Mouse (Mus musculus) neural tube, embryonic 15.5 days (tissue): ENCODE measurements around the gene Tsfm. TPM values are rescaled to one million over a fixed set of nuclear protein-coding genes. Genes with fewer than 3 reads are reported as not detected.

Source experiments
- ATAC-seq: fragments of 200-750 bp; cut with Nextera tagmentation; 2 replicates; pipeline ENCODE4 v1.8.0; 2017; ENCODE audit warnings: mild to moderate bottlenecking, moderate TSS enrichment, moderate library complexity; ENCODE audit not compliant: low FRiP score
- H3K27ac ChIP-seq: fragments of 300-500 bp; sonication (generic); replicated peaks from 2 replicates; pipeline ENCODE4 v1.5.1; 2015; ENCODE audit warnings: mild to moderate bottlenecking, inconsistent platforms
- H3K27me3 ChIP-seq: fragments of 300-500 bp; sonication (generic); replicated peaks from 2 replicates; pipeline ENCODE4 v1.6.1; 2015; ENCODE audit warnings: inconsistent platforms
- H3K36me3 ChIP-seq: fragments of 300-500 bp; sonication (generic); 2 replicates; pipeline ENCODE4 v1.6.1; 2015; ENCODE audit warnings: inconsistent platforms
- H3K4me1 ChIP-seq: fragments of 300-500 bp; sonication (generic); 2 replicates; pipeline ENCODE4 v1.6.1; 2015; ENCODE audit warnings: inconsistent platforms
- H3K4me2 ChIP-seq: fragments of 300-500 bp; sonication (generic); 2 replicates; pipeline ENCODE4 v1.6.1; 2015; ENCODE audit warnings: inconsistent platforms, mild to moderate bottlenecking, moderate library complexity
- H3K4me3 ChIP-seq: fragments of 300-500 bp; sonication (generic); replicated peaks from 2 replicates; pipeline ENCODE4 v1.5.1; 2015; ENCODE audit warnings: mild to moderate bottlenecking, inconsistent platforms
- H3K9ac ChIP-seq: fragments of 300-500 bp; sonication (generic); replicated peaks from 2 replicates; pipeline ENCODE4 v1.6.1; 2015; ENCODE audit warnings: mild to moderate bottlenecking, inconsistent platforms
- H3K9me3 ChIP-seq: fragments of 300-500 bp; sonication (generic); replicated peaks from 2 replicates; pipeline ENCODE4 v1.6.1; 2016; ENCODE audit warnings: inconsistent platforms
- WGBS: fragments of 180-500 bp; shearing (Covaris S2); methylation state at CpG from one replicate; pipeline ENCODE4 v1.1.7; 2015; ENCODE audit warnings: mixed read lengths; 5-methylcytosine and 5-hydroxymethylcytosine counted together
- polyA plus RNA-seq: library from polyadenylated mRNA; unstranded; fragments of >200 nt; fragmentation: Nextera tagmentation; extraction: Ambion mirVana; gene quantifications from 2 replicates; pipeline ENCODE4 v1.2.1, GENCODE M21; 2015

Gene Tsfm
- polyA plus RNA-seq, 1 experiment from 2014 or later: 66.6 TPM

DNA sequence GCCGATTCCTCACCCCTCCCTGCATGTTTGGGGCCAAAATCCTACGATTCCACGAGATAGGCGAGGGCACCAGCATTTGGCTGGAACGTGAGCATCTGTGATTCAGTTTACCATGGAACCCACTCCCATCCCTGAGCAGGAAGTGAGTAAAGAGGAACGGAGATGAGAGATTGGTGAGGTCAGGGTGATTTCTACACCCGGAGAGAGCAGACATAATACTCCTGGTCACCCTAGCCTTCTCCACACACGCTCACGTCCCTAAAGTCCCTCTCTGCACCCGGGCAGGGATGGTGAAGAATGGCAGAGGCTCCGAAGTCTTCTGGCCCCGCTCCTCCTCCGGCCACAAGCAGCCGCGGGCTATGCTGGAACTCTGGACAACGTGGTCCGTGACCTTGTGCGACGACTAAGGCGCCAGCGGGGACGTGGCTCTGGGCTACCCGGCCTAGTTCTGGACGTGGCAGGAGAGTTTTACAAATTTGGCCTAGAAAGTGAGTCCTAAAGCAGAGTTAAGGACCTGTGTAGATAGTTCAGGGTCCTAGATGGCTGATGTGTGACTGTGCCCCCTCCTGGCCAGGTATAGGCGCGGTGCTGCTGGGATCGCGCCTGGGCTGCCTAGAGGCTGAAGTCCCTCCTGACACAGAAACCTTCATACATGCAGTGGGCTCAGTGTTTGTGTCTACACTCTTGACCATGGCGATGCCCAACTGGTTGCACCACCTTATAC is 18.9 kb upstream of the Tsfm start:
- H3K36me3 ChIP-seq: peaks cover 21% of the 10 kb centered on the region
- H3K4me2 ChIP-seq: peak overlapping the region; percentile 4
- peaks cover 57% of the 10 kb centered on the region for H3K27me3 ChIP-seq
- H3K9me3 ChIP-seq: no peaks in the 10 kb centered on the region
- no peak overlapping the region for H3K4me3 ChIP-seq
- H3K27ac ChIP-seq: no peak overlapping the region
- H3K4me1 ChIP-seq: peaks cover 12% of the 10 kb centered on the region
- WGBS: 2% methylated on average over 29 of the region's 29 CpGs
- H3K9ac ChIP-seq: no peak overlapping the region; the same call in 1 of the 2 replicates
- ATAC-seq: no peak

DNA sequence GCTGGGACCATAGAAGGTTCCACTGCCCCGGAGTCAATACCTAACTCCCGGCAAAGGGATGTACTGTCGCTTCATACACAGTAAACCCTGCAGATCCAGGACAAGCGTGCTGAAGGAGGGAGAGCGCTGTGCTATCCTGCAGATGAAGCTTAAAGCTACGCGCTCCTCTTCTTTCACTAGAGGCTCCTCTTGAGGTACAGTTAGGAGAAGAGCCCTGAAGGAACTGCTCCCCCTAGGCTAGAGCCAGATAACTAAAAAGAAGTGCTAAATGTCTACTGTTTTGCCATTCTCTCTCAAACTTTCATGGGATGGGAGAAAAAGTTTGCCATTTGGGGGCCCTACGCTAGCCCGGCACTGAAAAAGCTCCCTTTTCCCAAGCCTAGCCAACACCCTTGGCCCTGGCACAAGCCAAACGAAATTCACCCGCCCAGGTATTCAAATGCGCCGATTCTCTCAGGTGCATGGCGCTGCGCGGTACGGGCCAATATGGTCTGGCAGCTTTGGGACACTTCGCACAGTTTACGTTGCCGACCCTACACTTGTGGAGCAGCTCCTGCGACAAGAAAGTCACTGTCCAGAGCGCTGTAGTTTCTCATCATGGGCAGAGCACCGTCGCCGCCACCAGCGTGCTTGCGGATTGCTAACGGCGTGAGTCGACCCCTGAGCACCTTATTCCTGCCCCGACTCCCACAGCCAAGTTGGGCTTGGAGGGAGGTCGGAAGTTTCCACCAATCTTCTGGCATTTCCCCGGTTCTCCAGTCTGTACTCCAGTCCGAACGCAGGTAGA is 18.2 kb upstream of the Tsfm start:
- Histone ChIP-seq H3K36me3 (peaks cover 21% of the 10 kb centered on the region; the same call in 1 of the 2 replicates), H3K4me3 (0 out of 2 replicates have a peak overlapping the region, but pooled peaks have one; percentile 1), H3K9me3 (no peaks in the 10 kb centered on the region), H3K4me1 (peaks cover 11% of the 10 kb centered on the region), H3K9ac (no peak overlapping the region; the same call in 1 of the 2 replicates), H3K27me3 (peaks cover 57% of the 10 kb centered on the region), H3K27ac (no peak overlapping the region), H3K4me2 (peak overlapping the region; percentile 4)
- 4% methylated on average over 35 of the region's 35 CpGs for WGBS
- no peak for ATAC-seq

- no peak for ATAC-seq
- Histone ChIP-seq H3K27me3 (peaks cover 57% of the 10 kb centered on the region), H3K9ac (no peak within 1 kb of the TSS)
Measured at GRCm38 (mm10) chr10:127047954-127048353, 17.3 kb upstream of the Tsfm start, which contains the start of gene Cyp27b1. Cyp27b1 (plus strand) TSS chr10:127048250.

GRCm38 (mm10) chr10:127043187-127043586 is 12.5 kb upstream of the Tsfm start:
- no peaks in the 10 kb centered on the region for H3K9me3 ChIP-seq
- peaks cover 16% of the 10 kb centered on the region for H3K27me3 ChIP-seq
- ATAC-seq: no peak
- no peak overlapping the region for H3K27ac ChIP-seq
- WGBS: 87% methylated on average over 6 of the region's 6 CpGs
- H3K4me2 ChIP-seq: peak overlapping the region; percentile 99; the same call in 1 of the 2 replicates
- no peak overlapping the region for H3K9ac ChIP-seq
- H3K4me3 ChIP-seq: no peak overlapping the region
- H3K36me3 ChIP-seq: peaks cover 11% of the 10 kb centered on the region; the same call in 1 of the 2 replicates
- peaks cover 19% of the 10 kb centered on the region for H3K4me1 ChIP-seq

More at GRCm38 (mm10) chr10:127047954-127048353, 17.3 kb upstream of the Tsfm start, which contains the start of gene Cyp27b1:
- peak within 1 kb of the TSS; percentile 4; the same call in 1 of the 2 replicates for H3K4me2 ChIP-seq
- H3K27ac ChIP-seq: no peak within 1 kb of the TSS
- H3K4me1 ChIP-seq: peaks cover 12% of the 10 kb centered on the region
- H3K4me3 ChIP-seq: 0 out of 2 replicates have a peak within 1 kb of the TSS, but pooled peaks have one; percentile 1
- no peaks in the 10 kb centered on the region for H3K9me3 ChIP-seq
- 31% methylated on average over 5 of the region's 5 CpGs for WGBS
- H3K36me3 ChIP-seq: peaks cover 13% of the 10 kb centered on the region; the same call in 1 of the 2 replicates

GRCm38 (mm10) chr10:127042468-127043115 is 12.0 kb upstream of the Tsfm start:
- no peak for ATAC-seq
- H3K4me1 ChIP-seq: peaks cover 19% of the 10 kb centered on the region
- H3K4me2 ChIP-seq: peak overlapping the region; percentile 99
- peak overlapping the region; percentile 51; the same call in 1 of the 2 replicates for H3K9ac ChIP-seq
- no peaks in the 10 kb centered on the region for H3K9me3 ChIP-seq
- H3K27me3 ChIP-seq: peaks cover 10% of the 10 kb centered on the region
- no peak overlapping the region for H3K27ac ChIP-seq
- WGBS: 20% methylated on average over 5 of the region's 5 CpGs
- H3K36me3 ChIP-seq: peaks cover 11% of the 10 kb centered on the region; the same call in 1 of the 2 replicates
- peak overlapping the region; percentile 62 for H3K4me3 ChIP-seq

- peak; percentile 87 for ATAC-seq
- Histone ChIP-seq H3K27ac (peak overlapping the region; percentile 60), H3K9me3 (no peaks in the 10 kb centered on the region), H3K4me3 (peak overlapping the region; percentile 62), H3K4me1 (peaks cover 19% of the 10 kb centered on the region), H3K4me2 (peak overlapping the region; percentile 99), H3K9ac (peak overlapping the region; percentile 62), H3K36me3 (peaks cover 11% of the 10 kb centered on the region; the same call in 1 of the 2 replicates), H3K27me3 (peaks cover 4% of the 10 kb centered on the region; the same call in 1 of the 2 replicates)
- WGBS: under 1% methylated on average over 44 of the region's 44 CpGs
Measured at GRCm38 (mm10) chr10:127041774-127042338, 11.2 kb upstream of the Tsfm start.

GRCm38 (mm10) chr10:127041274-127041766 is 10.7 kb upstream of the Tsfm start, which contains the start of the genes Mettl1 and Eef1akmt3:
Mettl1 (plus strand) TSS chr10:127041414.
Eef1akmt3 (minus strand) TSS chr10:127041513.
- Histone ChIP-seq H3K27me3 (peaks cover 4% of the 10 kb centered on the region; the same call in 1 of the 2 replicates), H3K4me1 (peaks cover 19% of the 10 kb centered on the region), H3K36me3 (peaks cover 11% of the 10 kb centered on the region; the same call in 1 of the 2 replicates), H3K9ac (peak within 1 kb of the TSS; percentile 62), H3K27ac (peak within 1 kb of the TSS; percentile 60), H3K9me3 (no peaks in the 10 kb centered on the region), H3K4me3 (peak within 1 kb of the TSS; percentile 62), H3K4me2 (peak within 1 kb of the TSS; percentile 99)
- under 1% methylated on average over 28 of the region's 28 CpGs for WGBS
- ATAC-seq: peak; percentile 75

DNA sequence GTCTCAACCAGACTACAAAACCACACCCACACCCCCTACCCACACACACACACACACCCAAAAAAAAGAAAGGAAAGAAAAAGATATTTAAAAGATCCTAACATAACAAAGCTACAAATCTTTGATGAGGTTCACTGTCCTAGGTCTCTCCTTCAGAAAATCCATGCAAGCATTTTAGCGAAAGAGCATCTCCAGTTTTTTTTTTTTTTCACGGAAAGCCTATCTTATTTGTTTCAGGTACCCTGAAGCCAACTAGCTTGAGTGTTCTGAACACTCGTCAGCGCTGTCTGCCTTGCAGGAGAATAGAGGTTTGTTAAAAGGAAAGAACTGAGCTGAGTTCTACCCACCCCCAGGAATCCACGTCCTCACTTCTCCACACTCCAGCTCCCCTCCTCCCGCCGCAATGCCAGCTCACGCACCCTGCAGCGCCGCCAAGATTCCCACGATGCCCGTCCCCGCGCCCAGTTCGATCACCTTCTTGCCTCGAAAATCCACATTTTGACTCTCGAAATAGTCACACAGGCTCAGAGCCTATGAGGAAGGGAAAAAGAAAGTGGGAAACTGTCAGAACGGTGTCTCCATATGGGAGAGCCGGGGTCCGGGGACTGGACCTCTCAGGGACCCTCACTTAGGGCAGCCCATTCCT is 10.1 kb upstream of the Tsfm start:
- Histone ChIP-seq H3K36me3 (peaks cover 11% of the 10 kb centered on the region; the same call in 1 of the 2 replicates), H3K9ac (peak overlapping the region; percentile 62), H3K4me2 (peak overlapping the region; percentile 99), H3K27me3 (peaks cover 4% of the 10 kb centered on the region; the same call in 1 of the 2 replicates), H3K27ac (peak overlapping the region; percentile 60), H3K4me3 (peak overlapping the region; percentile 62), H3K9me3 (no peaks in the 10 kb centered on the region), H3K4me1 (peaks cover 19% of the 10 kb centered on the region)
- peak; percentile 22; the same call in 1 of the 2 replicates for ATAC-seq
- 1% methylated on average over 20 of the region's 20 CpGs for WGBS

DNA sequence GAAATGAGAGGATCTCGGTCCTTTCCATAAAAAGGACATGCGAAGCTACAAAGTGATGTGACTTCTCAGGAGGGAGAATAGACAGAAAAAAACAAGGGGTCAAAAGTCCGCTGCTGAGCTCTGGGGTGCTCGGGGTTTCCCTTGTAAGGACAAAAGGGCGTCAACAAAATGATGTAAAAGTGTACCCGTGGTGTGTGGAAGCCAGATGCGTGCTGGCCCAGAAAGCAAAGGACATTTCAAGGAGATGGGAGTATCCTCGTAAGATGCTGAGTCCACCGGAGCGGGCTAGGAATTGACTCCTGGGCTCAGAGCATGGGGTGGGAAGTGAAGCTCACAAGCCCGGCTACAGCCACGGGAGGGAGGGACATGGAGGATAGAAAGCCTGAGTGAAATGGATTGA is 7.0 kb upstream of the Tsfm start:
- H3K4me3 ChIP-seq: no peak overlapping the region
- no peak for ATAC-seq

DNA sequence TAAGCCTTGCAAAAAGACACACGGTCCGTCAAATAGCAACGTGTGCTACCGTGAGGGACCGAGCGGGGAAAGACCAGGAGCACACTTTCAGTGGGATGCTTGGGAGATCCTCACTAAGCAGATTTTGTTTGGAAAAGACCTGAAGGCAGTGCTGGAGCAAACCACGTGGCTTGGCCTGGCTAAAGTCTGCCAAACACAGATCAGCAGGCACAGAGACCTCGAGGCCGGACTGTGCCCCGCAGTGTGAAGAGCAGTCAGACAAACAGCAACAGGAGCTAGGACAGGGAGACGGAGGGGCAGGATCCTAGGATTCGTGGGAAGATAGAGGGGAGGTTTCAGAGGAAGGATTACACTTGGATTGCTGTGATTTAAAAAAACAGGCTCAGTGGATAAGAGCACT is 5.6 kb upstream of the Tsfm start:
- ATAC-seq: no peak
- no peak overlapping the region for H3K4me3 ChIP-seq
- H3K27me3 ChIP-seq: peaks cover 4% of the 10 kb centered on the region; the same call in 1 of the 2 replicates
- no peaks in the 10 kb centered on the region for H3K9me3 ChIP-seq
- no peak overlapping the region for H3K4me2 ChIP-seq
- no peak overlapping the region for H3K27ac ChIP-seq
- H3K9ac ChIP-seq: no peak overlapping the region
- no peaks in the 10 kb centered on the region for H3K36me3 ChIP-seq
- H3K4me1 ChIP-seq: peaks cover 10% of the 10 kb centered on the region
- 82% methylated on average over 12 of the region's 12 CpGs for WGBS

More for the DNA sequence above, 7.0 kb upstream of the Tsfm start:
- Histone ChIP-seq H3K9ac (no peak overlapping the region), H3K4me2 (no peak overlapping the region), H3K27ac (no peak overlapping the region), H3K9me3 (no peaks in the 10 kb centered on the region), H3K4me1 (peaks cover 15% of the 10 kb centered on the region), H3K27me3 (peaks cover 4% of the 10 kb centered on the region; the same call in 1 of the 2 replicates), H3K36me3 (no peaks in the 10 kb centered on the region)
- 68% methylated on average over 12 of the region's 12 CpGs for WGBS
